Mouse (Mus musculus) heart, adult 2 months (tissue): ENCODE data around the gene Nek9. TPM values are rescaled to one million over a fixed set of nuclear protein-coding genes. Genes with fewer than 3 reads are reported as not detected.

Experiments
- DNase-seq, 2 experiments: peaks; one replicate each; pipeline ENCODE4 v3.0.0; 2021
- H3K27ac ChIP-seq: fragments of 200-600 bp; 2 replicates; pipeline ENCODE4 v1.8.1; 2022
- H3K27me3 ChIP-seq: fragments of 200-500 bp; 2 replicates; pipeline ENCODE4 v1.6.1; 2012; ENCODE audit warnings: mild to moderate bottlenecking, low read length, inconsistent platforms, mixed read lengths; ENCODE audit not compliant: control insufficient read depth, insufficient read depth
- H3K36me3 ChIP-seq: fragments of 200-500 bp; 2 replicates; pipeline ENCODE4 v1.6.1; 2012; ENCODE audit warnings: low read length, inconsistent platforms; ENCODE audit not compliant: control insufficient read depth, insufficient read depth
- H3K4me1 ChIP-seq: fragments of 200-500 bp; 2 replicates; pipeline ENCODE4 v1.6.1; 2011; ENCODE audit warnings: low read length; ENCODE audit not compliant: control insufficient read depth, insufficient read depth
- H3K4me3 ChIP-seq: fragments of 200-600 bp; 2 replicates; pipeline ENCODE4 v1.8.1; 2022
- H3K79me2 ChIP-seq: fragments of 200-500 bp; replicated peaks from 2 replicates; pipeline ENCODE4 v1.6.1; 2012; ENCODE audit warnings: mild to moderate bottlenecking, inconsistent platforms, low read length, moderate library complexity, mixed read lengths; ENCODE audit not compliant: control insufficient read depth, insufficient read depth
- H3K9ac ChIP-seq: fragments of 200-500 bp; 2 replicates; pipeline ENCODE4 v1.6.1; 2012; ENCODE audit warnings: low read depth, mild to moderate bottlenecking, control low read depth, inconsistent platforms, low read length, mixed read lengths
- CTCF ChIP-seq: fragments of 200-600 bp; IDR thresholded peaks from 2 replicates; pipeline ENCODE4 v1.8.1; 2022; ENCODE audit warnings: antibody characterized with exemption, mild to moderate bottlenecking, moderate library complexity
- EP300 ChIP-seq: fragments of 200-500 bp; IDR thresholded peaks from 2 replicates; pipeline ENCODE4 v1.6.1; 2011; ENCODE audit warnings: low read depth, low read length, control low read depth; ENCODE audit not compliant: insufficient read depth
- POLR2A ChIP-seq: fragments of 200-500 bp; IDR thresholded peaks from 2 replicates; pipeline ENCODE4 v1.6.1; 2011; ENCODE audit warnings: mild to moderate bottlenecking, low read depth, low read length, control low read depth; ENCODE audit not compliant: insufficient read depth
- WGBS: fragments of 180-500 bp; shearing (Covaris S2); methylation state at CpG from one replicate; pipeline ENCODE4 v1.1.7; 2018; 5-methylcytosine and 5-hydroxymethylcytosine counted together
- intact Hi-C: fragments of 180-260 bp; cut with DNase I; formaldehyde crosslinking; loops from one replicate; pipeline ENCODE4 v1.15.1; 2025
- polyA plus RNA-seq: library from polyadenylated mRNA; depleted of rRNA; stranded (reverse); fragments of >200 nt; gene quantifications from 2 replicates; pipeline ENCODE4 v1.2.3, GENCODE M21; 2012
- total RNA-seq, 2 experiments: library from RNA; stranded (reverse); gene quantifications; 2 replicates each; pipeline ENCODE4 v1.2.3; 2021

Nek9 gene
- total and polyA plus RNA-seq, 3 experiments = 41.6 to 116 (median 107) TPM

DNA sequence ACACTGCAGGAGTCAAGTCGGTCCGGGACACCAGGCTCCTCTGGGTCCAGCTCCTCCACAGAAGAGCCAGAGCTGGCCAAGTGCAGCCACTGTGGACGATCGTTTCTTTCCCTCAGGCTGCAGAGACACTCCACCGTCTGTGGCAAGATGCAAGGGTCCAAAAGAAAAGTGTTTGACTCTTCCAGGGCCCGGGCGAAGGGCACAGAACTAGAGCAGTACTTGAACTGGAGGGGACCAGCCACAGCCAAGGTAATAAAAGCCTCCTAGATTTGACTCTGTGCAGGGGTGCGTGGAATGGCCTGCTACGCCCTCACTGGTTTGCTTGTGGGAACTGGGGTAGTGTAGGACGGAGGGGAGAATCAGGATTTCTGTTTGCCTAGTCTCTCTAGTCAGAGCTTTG lies 48.5 kb downstream of the Nek9 start:
- intact Hi-C loops = no loop called here

DNA sequence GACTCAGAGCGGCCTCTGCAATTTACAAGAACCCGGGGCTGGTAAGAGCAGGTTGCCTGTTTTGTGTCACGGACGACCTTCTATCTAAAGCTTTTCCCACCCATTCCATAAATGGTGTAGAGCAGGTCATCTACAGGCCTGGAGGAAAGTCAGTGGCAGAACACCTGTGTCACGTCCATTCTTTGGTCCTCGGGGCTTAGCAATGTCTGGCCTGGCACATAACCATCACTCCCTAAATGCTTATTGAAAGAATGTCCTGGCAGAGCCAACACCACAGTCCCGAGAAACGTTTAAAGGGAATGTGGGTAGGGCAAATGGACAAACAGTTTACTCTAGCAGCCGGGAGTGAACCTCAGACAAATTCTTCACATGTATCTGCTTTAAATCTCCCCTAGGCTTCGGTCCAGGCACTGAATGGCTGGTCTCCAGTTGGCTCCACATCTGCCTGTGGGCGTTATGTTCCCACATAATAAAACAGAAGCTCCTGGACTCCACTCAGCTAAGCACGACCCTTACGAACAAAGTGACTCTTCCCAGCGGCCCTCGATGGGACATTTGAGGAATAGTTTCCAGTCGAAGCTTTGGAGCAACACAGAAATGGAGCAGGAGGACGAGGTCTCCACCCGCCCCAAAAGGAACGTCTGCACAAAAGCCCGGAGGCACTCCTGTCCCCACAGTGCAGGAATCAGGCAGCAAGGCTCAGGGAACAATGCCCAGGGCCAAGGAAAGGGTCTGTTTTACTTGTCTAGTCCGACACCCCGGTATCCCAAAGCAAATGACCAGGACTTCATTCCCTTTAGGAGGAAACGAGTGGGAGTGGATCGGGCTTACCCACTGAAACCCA lies 49.8 kb downstream of the Nek9 start:
- no peaks in the 10 kb centered on the region for H3K36me3 ChIP-seq
- TF ChIP-seq EP300 (no peak), CTCF (no peak), POLR2A (no peak)
- intact Hi-C loops = loop anchor here (5.0 kb wide), 2 partner anchors 72 to 122 kb away; partner anchors contain the start of gene Eif2b2
- peak overlapping the region; percentile 61 for H3K4me3 ChIP-seq
- no peaks in the 10 kb centered on the region for H3K27me3 ChIP-seq
- peak overlapping the region; percentile 18 for H3K9ac ChIP-seq
- H3K79me2 ChIP-seq = no peaks in the 10 kb centered on the region
- WGBS = 42% methylated on average over 24 of the region's 24 CpGs
- H3K4me1 ChIP-seq = peaks cover 5% of the 10 kb centered on the region
- H3K27ac ChIP-seq = peak overlapping the region; percentile 66
- DNase-seq = peak in 1 of 2 experiments; percentile 40

More for the DNA sequence above, 48.5 kb downstream of the Nek9 start:
- Histone ChIP-seq H3K36me3 (no peaks in the 10 kb centered on the region), H3K27me3 (no peaks in the 10 kb centered on the region), H3K4me1 (peaks cover 5% of the 10 kb centered on the region), H3K9ac (no peak overlapping the region), H3K4me3 (no peak overlapping the region), H3K27ac (no peak overlapping the region), H3K79me2 (no peaks in the 10 kb centered on the region)
- WGBS = 79% methylated on average over 10 of the region's 10 CpGs
- no peak for TF ChIP-seq EP300
- no peak for TF ChIP-seq CTCF
- TF ChIP-seq POLR2A = no peak
- DNase-seq = no peak

DNA sequence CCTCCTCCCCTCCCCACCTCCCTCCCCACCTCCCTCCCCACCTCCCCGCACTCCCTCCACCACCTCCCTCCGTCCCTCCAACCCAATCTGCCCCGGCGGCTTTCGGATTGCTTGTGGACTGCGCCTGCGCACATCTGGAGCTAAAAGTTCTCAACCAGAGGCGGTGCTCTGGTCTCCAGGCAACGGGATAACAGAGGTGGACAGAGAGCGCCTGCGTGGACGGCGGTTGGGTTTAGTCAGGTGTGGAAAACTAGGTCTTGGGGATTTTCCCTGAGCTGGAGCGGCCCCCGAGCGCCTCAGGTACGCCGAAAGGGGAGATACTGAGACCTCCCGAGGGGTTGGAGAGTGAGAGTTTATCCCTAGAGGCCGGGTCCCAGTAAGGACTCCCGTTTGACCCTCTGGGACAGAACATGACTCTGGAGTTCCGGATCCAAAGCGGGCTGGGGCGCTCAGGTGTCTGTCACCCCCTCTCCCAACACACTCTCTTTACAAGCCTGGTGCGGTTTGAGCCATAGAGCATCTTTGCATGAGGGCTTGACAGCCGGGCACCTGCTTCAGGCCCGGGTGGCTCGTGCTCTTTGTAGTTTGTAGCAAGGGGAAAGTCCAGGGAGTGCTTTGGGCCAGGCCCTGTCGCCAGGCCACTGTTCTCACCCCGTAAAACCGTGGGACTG lies 50.5 kb downstream of the Nek9 start, which contains the start of gene Zc2hc1c:
Gene Zc2hc1c, plus strand, starts transcription at position 106 of the 671 bp plus-strand sequence.
- Histone ChIP-seq H3K9ac (peak within 1 kb of the TSS; percentile 72), H3K36me3 (no peaks in the 10 kb centered on the region), H3K79me2 (no peaks in the 10 kb centered on the region), H3K4me3 (peak within 1 kb of the TSS; percentile 61), H3K27ac (peak within 1 kb of the TSS; percentile 80), H3K27me3 (no peaks in the 10 kb centered on the region), H3K4me1 (peaks cover 5% of the 10 kb centered on the region)
- WGBS = 4% methylated on average over 30 of the region's 31 CpGs
- TF ChIP-seq CTCF = no peak
- TF ChIP-seq POLR2A = peak; percentile 71; the same call in 1 of the 2 replicates
- TF ChIP-seq EP300 = no peak
- intact Hi-C loops = loop anchor here (5.0 kb wide), 2 partner anchors 71 to 121 kb away; partner anchors contain the start of gene Eif2b2
- peak; percentile 89 to 93 for DNase-seq

DNA sequence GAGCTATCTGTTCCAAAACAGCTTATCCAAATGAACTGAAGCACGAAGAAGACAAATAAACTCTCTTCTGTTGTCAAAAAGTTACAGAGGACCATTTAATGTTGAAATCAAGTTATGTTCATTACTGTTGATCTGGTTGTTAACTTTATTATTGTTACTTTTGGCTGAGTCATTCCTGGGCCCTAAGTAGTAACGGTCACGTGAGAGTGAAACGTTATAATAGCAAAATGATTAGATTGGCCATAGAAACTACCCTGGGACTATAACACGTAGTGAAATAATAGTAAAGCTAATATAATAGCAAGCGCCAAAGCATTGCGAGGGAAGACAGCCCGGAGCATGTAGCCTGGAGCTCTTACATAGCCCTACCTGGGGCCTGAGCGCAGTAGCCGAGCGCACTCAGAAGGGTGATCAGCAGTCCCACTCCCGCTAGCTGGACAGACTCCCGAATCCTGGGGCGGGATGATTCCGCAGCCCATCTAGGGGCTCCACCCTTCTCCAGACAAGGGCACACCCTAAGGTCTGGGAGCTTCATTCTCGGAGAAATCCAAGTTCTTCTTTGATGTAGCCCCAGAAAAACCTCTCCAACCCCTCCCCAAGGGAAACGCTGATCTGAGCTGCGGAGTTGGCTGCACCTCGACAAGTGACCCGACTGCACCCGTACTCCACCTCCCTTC lies 51.2 kb downstream of the Nek9 start, which contains the start of gene Acyp1:
Gene Acyp1, minus strand, starts transcription at position 630 of the 677 bp plus-strand sequence.
- no peaks in the 10 kb centered on the region for H3K79me2 ChIP-seq
- H3K4me1 ChIP-seq = peaks cover 5% of the 10 kb centered on the region
- peak within 1 kb of the TSS; percentile 80 for H3K27ac ChIP-seq
- H3K36me3 ChIP-seq = no peaks in the 10 kb centered on the region
- peak; percentile 73 to 75 for DNase-seq
- WGBS = 9% methylated on average over 21 of the region's 21 CpGs
- intact Hi-C loops = loop anchor here (5.0 kb wide), 2 partner anchors 71 to 121 kb away; partner anchors contain the start of gene Eif2b2
- no peaks in the 10 kb centered on the region for H3K27me3 ChIP-seq
- TF ChIP-seq EP300 = no peak
- TF ChIP-seq POLR2A = no peak
- no peak for TF ChIP-seq CTCF
- H3K4me3 ChIP-seq = peak within 1 kb of the TSS; percentile 61
- H3K9ac ChIP-seq = peak within 1 kb of the TSS; percentile 72

GRCm38 (mm10) chr12:85286941-85287340 lies 52.2 kb downstream of the Nek9 start:
- TF ChIP-seq CTCF (peak; percentile 54), EP300 (no peak)
- Histone ChIP-seq H3K4me3 (no peak overlapping the region), H3K27ac (no peak overlapping the region), H3K79me2 (no peaks in the 10 kb centered on the region), H3K36me3 (no peaks in the 10 kb centered on the region), H3K4me1 (peaks cover 3% of the 10 kb centered on the region), H3K9ac (no peak overlapping the region), H3K27me3 (no peaks in the 10 kb centered on the region)
- WGBS = 37% methylated on average over 2 of the region's 5 CpGs
- intact Hi-C loops = loop anchor here (5.0 kb wide), 2 partner anchors 70 to 120 kb away; partner anchors contain the start of gene Eif2b2
- no peak for DNase-seq
